Mouse (Mus musculus) liver, postnatal 0 days (tissue): Measurements from ENCODE around the gene Mpdu1. TPM values are rescaled to one million over a fixed set of nuclear protein-coding genes. Genes with fewer than 3 reads are reported as not detected.

Source experiments
- ATAC-seq: fragments of 200-750 bp; cut with Nextera tagmentation; 2 replicates; pipeline ENCODE4 v1.8.0; 2017; ENCODE audit warnings: mild to moderate bottlenecking, moderate library complexity
- DNase-seq: peaks from one replicate; pipeline ENCODE4 v3.0.0-alpha.2; 2016
- H3K27ac ChIP-seq: fragments of 300-500 bp; sonication (generic); 2 replicates; pipeline ENCODE4 v1.5.1; 2014; ENCODE audit warnings: antibody characterized with exemption, moderate library complexity, mild to moderate bottlenecking, low read depth
- H3K27me3 ChIP-seq: fragments of 300-500 bp; sonication (generic); 2 replicates; pipeline ENCODE4 v1.6.1; 2014; ENCODE audit warnings: low read length, control low read depth, mixed read lengths; ENCODE audit not compliant: insufficient read depth
- H3K36me3 ChIP-seq: fragments of 300-500 bp; sonication (generic); replicated peaks from 2 replicates; pipeline ENCODE4 v1.6.1; 2014; ENCODE audit warnings: mild to moderate bottlenecking, control low read depth, low read length, moderate library complexity, mixed read lengths; ENCODE audit not compliant: insufficient read depth
- H3K4me1 ChIP-seq: fragments of 300-500 bp; sonication (generic); 2 replicates; pipeline ENCODE4 v1.6.1; 2014; ENCODE audit warnings: antibody characterized with exemption, mild to moderate bottlenecking, control low read depth; ENCODE audit not compliant: insufficient read depth
- H3K4me2 ChIP-seq: fragments of 300-500 bp; sonication (generic); 2 replicates; pipeline ENCODE4 v1.6.1; 2014; ENCODE audit warnings: low read depth, mild to moderate bottlenecking, low read length, moderate library complexity, mixed read lengths
- H3K4me3 ChIP-seq: fragments of 300-500 bp; sonication (generic); 2 replicates; pipeline ENCODE4 v1.5.1; 2014; ENCODE audit warnings: low read depth, low read length
- H3K9ac ChIP-seq: fragments of 300-500 bp; sonication (generic); replicated peaks from 2 replicates; pipeline ENCODE4 v1.6.1; 2014; ENCODE audit warnings: mild to moderate bottlenecking, moderate library complexity
- H3K9me3 ChIP-seq: fragments of 300-500 bp; sonication (generic); 2 replicates; pipeline ENCODE4 v1.6.1; 2016; ENCODE audit warnings: mild to moderate bottlenecking, control low read depth, low read length, mixed read lengths
- CTCF ChIP-seq: sonication (generic); IDR thresholded peaks from 2 replicates; pipeline ENCODE4 v1.5.1; 2016; ENCODE audit warnings: antibody characterized with exemption, low read depth
- EP300 ChIP-seq: IDR thresholded peaks from 2 replicates; pipeline ENCODE4 v1.6.1; 2016; ENCODE audit warnings: antibody characterized with exemption, low read depth, mild to moderate bottlenecking
- WGBS: fragments of 180-500 bp; shearing (Covaris S2); extraction: QIAGEN DNeasy Blood & Tissue Kit; methylation state at CpG from one replicate; pipeline ENCODE4 v1.1.7; 2014; ENCODE audit not compliant: insufficient replicate concordance; 5-methylcytosine and 5-hydroxymethylcytosine counted together
- polyA plus RNA-seq: library from polyadenylated mRNA; unstranded; fragments of >200 nt; fragmentation: Nextera tagmentation; extraction: Ambion mirVana; gene quantifications from 2 replicates; pipeline ENCODE4 v1.2.1, GENCODE M21; 2015

Mpdu1 gene
- polyA plus RNA-seq, 1 experiment from 2014 or later: 41.0 TPM

- no peaks in the 10 kb centered on the region for H3K27me3 ChIP-seq
- H3K4me3 ChIP-seq: peak overlapping the region; percentile 94
- H3K27ac ChIP-seq: peak overlapping the region; percentile 99
- peak; percentile 97 for DNase-seq
- ATAC-seq: peak; percentile 74
- H3K36me3 ChIP-seq: peaks cover 67% of the 10 kb centered on the region
- under 1% methylated on average over 52 of the region's 61 CpGs for WGBS
- TF ChIP-seq CTCF: no peak; the same call in 1 of the 2 replicates
- peak; percentile 68 for TF ChIP-seq EP300
- peaks cover 18% of the 10 kb centered on the region for H3K4me1 ChIP-seq
- peak overlapping the region; percentile 92 for H3K9ac ChIP-seq
- H3K4me2 ChIP-seq: peak overlapping the region; percentile 95
- no peaks in the 10 kb centered on the region for H3K9me3 ChIP-seq
Measured at GRCm38 (mm10) chr11:69670786-69671725, 8.6 kb upstream of the Mpdu1 start.

GRCm38 (mm10) chr11:69666665-69667005, 4.2 kb upstream of the Mpdu1 start:
- Histone ChIP-seq H3K9ac (no peak overlapping the region), H3K27me3 (no peaks in the 10 kb centered on the region), H3K4me1 (peaks cover 29% of the 10 kb centered on the region), H3K4me3 (no peak overlapping the region), H3K9me3 (no peaks in the 10 kb centered on the region), H3K27ac (peak overlapping the region; percentile 56; the same call in 1 of the 2 replicates), H3K4me2 (no peak overlapping the region), H3K36me3 (peaks cover 55% of the 10 kb centered on the region)
- TF ChIP-seq EP300: no peak
- no peak for TF ChIP-seq CTCF
- no peak for ATAC-seq
- DNase-seq: no peak
- 87% methylated on average over 3 of the region's 3 CpGs for WGBS

GRCm38 (mm10) chr11:69665961-69666664, 3.7 kb upstream of the Mpdu1 start, which contains the start of gene Cd68:
Cd68 (minus strand) TSS chr11:69666153.
- Histone ChIP-seq H3K9me3 (no peaks in the 10 kb centered on the region), H3K4me3 (no peak within 1 kb of the TSS), H3K9ac (no peak within 1 kb of the TSS; the same call in 1 of the 2 replicates), H3K27ac (peak within 1 kb of the TSS; percentile 97), H3K36me3 (peaks cover 55% of the 10 kb centered on the region), H3K4me2 (peak within 1 kb of the TSS; percentile 14), H3K27me3 (no peaks in the 10 kb centered on the region), H3K4me1 (peaks cover 34% of the 10 kb centered on the region)
- DNase-seq (peak; percentile 73), ATAC-seq (peak; percentile 11)
- TF ChIP-seq CTCF: no peak
- peak; percentile 55 for TF ChIP-seq EP300
- WGBS: 32% methylated on average over 7 of the region's 7 CpGs

- DNase-seq (no peak), ATAC-seq (no peak)
- TF ChIP-seq EP300: no peak
- WGBS: 68% methylated on average over 9 of the region's 9 CpGs
- Histone ChIP-seq H3K27ac (peak overlapping the region; percentile 97), H3K9me3 (no peaks in the 10 kb centered on the region), H3K4me1 (peaks cover 37% of the 10 kb centered on the region), H3K4me3 (no peak overlapping the region), H3K36me3 (peaks cover 50% of the 10 kb centered on the region), H3K27me3 (no peaks in the 10 kb centered on the region), H3K4me2 (peak overlapping the region; percentile 14), H3K9ac (no peak overlapping the region)
Measured at GRCm38 (mm10) chr11:69665457-69665960, 3.1 kb upstream of the Mpdu1 start.

GRCm38 (mm10) chr11:69664841-69665240, 2.4 kb upstream of the Mpdu1 start:
- H3K4me1 ChIP-seq: peaks cover 33% of the 10 kb centered on the region
- TF ChIP-seq EP300 (no peak), CTCF (no peak)
- no peaks in the 10 kb centered on the region for H3K9me3 ChIP-seq
- H3K27ac ChIP-seq: peak overlapping the region; percentile 97
- no peaks in the 10 kb centered on the region for H3K27me3 ChIP-seq
- DNase-seq (no peak), ATAC-seq (no peak)
- H3K4me2 ChIP-seq: peak overlapping the region; percentile 14
- H3K36me3 ChIP-seq: peaks cover 43% of the 10 kb centered on the region
- H3K9ac ChIP-seq: no peak overlapping the region; the same call in 1 of the 2 replicates
- H3K4me3 ChIP-seq: no peak overlapping the region
- 88% methylated on average over 7 of the region's 7 CpGs for WGBS

- no peaks in the 10 kb centered on the region for H3K27me3 ChIP-seq
- no peaks in the 10 kb centered on the region for H3K9me3 ChIP-seq
- peaks cover 25% of the 10 kb centered on the region for H3K4me1 ChIP-seq
- H3K9ac ChIP-seq: no peak overlapping the region
- DNase-seq: no peak
- peak overlapping the region; percentile 97 for H3K27ac ChIP-seq
- no peak for ATAC-seq
- 66% methylated on average over 6 of the region's 6 CpGs for WGBS
- H3K4me2 ChIP-seq: no peak overlapping the region
- peaks cover 36% of the 10 kb centered on the region for H3K36me3 ChIP-seq
- H3K4me3 ChIP-seq: no peak overlapping the region
- TF ChIP-seq EP300: no peak
- no peak for TF ChIP-seq CTCF
Measured at GRCm38 (mm10) chr11:69663795-69664194, 1.4 kb upstream of the Mpdu1 start.
